In the genomic region with DNA sequence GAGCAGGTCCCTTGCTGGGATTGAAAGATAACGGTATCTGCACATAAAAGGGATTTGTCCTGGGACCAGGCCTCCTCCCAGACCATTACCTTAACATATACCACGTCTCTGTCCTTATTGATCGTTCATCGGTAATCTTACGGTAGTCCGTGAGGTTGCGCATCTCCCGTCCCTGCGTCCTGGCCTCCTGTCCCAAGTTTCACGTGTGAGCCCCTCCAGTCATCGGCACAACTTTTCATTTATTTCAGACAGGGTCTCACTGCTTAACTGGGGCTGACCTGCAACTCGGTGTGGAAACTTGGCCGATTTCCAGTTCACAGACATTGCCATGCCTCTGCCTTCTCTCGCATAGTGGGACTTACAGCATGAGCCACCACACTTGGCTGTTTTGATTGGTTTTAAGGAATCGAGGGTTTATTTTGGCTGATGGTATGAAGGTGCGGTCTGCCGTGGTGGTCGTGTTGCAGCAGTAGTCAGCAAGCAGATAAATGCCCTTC, we compare ENCODE assay signal across 8 mouse cellular contexts. TPM values are rescaled to one million over a fixed set of nuclear protein-coding genes. Genes with fewer than 3 reads are reported as not detected.
A peak's percentile ranks its signal among the peaks of the same experiment; 100 is the strongest.
DNase-seq lines count a peak whose midpoint lies in the region; ATAC-seq and TF ChIP-seq lines count a peak whose summit lies in the region.

No protein-coding gene starts in this region.

- H3K79me2 ChIP-seq in CH12.LX (replicated peaks; ENCODE audit: control insufficient read depth, extremely low read depth, insufficient read depth, poor library complexity, severe bottlenecking) = peaks cover 47% of the 10 kb centered on the region

- dilution Hi-C loops in CH12.LX (cut with MboI; ENCODE audit: extremely low pct_ligation_motif_present, extremely low pct_unique_long_range_greater_than_20kb, low sequenced_read_pairs) = no loop called here

- no peak for DNase-seq in heart, postnatal 36 days
- DNase-seq in CH12.LX (ENCODE audit: extremely low read depth) = no peak
- no peak for DNase-seq in liver, postnatal 0 days
- DNase-seq in layer of hippocampus, adult 18-20 months (ENCODE audit: low spot score in 2 of 2) = no peak
- no peak for DNase-seq in urinary bladder, postnatal 25 days (ENCODE audit: low spot score)
- DNase-seq in frontal cortex, adult 2 months (ENCODE audit: extremely low spot score in 1 of 2, low spot score in 1 of 2) = no peak

- TF ChIP-seq CTCF in CH12.LX (conservative IDR thresholded peaks at IDR 0.05 in 1 of 2, IDR thresholded peaks at IDR 0.05 in 1 of 2; ENCODE audit: low read depth in 2 of 2, low read length in 2 of 2) = no peak
- no peak for TF ChIP-seq CTCF in liver, postnatal 0 days (IDR thresholded peaks at IDR 0.05; ENCODE audit: low read depth)

- peaks cover 20% of the 10 kb centered on the region for H3K4me1 ChIP-seq in heart, embryonic 11.5 days (ENCODE audit: control insufficient read depth, insufficient read depth, low read length)
- peaks cover 10 to 33% of the 10 kb centered on the region in 2 experiments for H3K4me1 ChIP-seq in CH12.LX (ENCODE audit: control insufficient read depth in 1 of 2, insufficient read depth in 2 of 2)
- H3K4me1 ChIP-seq in forebrain, embryonic 12.5 days = peaks cover 33% of the 10 kb centered on the region
- H3K4me1 ChIP-seq in liver, postnatal 0 days (ENCODE audit: insufficient read depth) = peaks cover 22% of the 10 kb centered on the region

- no peaks in the 10 kb centered on the region for H3K9me3 ChIP-seq in heart, embryonic 11.5 days (replicated peaks; ENCODE audit: control insufficient read depth, low read length)
- no peaks in the 10 kb centered on the region for H3K9me3 ChIP-seq in CH12.LX (replicated peaks; ENCODE audit: low read length)
- H3K9me3 ChIP-seq in forebrain, embryonic 12.5 days = no peaks in the 10 kb centered on the region
- no peaks in the 10 kb centered on the region for H3K9me3 ChIP-seq in liver, postnatal 0 days (ENCODE audit: low read length)

- intact Hi-C loops in heart, postnatal 36 days (cut with DNase I) = no loop called here

- H3K4me2 ChIP-seq in heart, embryonic 11.5 days = peak overlapping the region; percentile 96
- peak overlapping the region; percentile 73 for H3K4me2 ChIP-seq in CH12.LX (ENCODE audit: insufficient read depth, low read depth, poor library complexity, severe bottlenecking)
- H3K4me2 ChIP-seq in forebrain, embryonic 12.5 days = peak overlapping the region; percentile 89
- H3K4me2 ChIP-seq in liver, postnatal 0 days (ENCODE audit: low read depth, low read length) = peak overlapping the region; percentile 93

- in situ Hi-C loops in CH12.LX (cut with MboI; ENCODE audit: low pct_ligation_motif_present, low pct_unique_long_range_greater_than_20kb, low sequenced_read_pairs) = loop anchor here (5.0 kb wide), 1 partner anchor 37 kb away; no protein-coding TSS in a partner anchor

- ATAC-seq in heart, embryonic 11.5 days (replicated peaks; ENCODE audit: insufficient number of reproducible peaks, low FRiP score, low TSS enrichment) = no peak
- ATAC-seq in forebrain, embryonic 12.5 days (ENCODE audit: low FRiP score) = no peak
- no peak for ATAC-seq in liver, postnatal 0 days

- no peak for TF ChIP-seq POLR2A in CH12.LX (IDR thresholded peaks at IDR 0.05; ENCODE audit: low read depth, low read length)

- TF ChIP-seq RAD21 in CH12.LX (IDR thresholded peaks at IDR 0.05; ENCODE audit: low read depth, low read length) = no peak

- no peak for TF ChIP-seq EP300 in CH12.LX (IDR thresholded peaks at IDR 0.05; ENCODE audit: low read length)
- no peak for TF ChIP-seq EP300 in liver, postnatal 0 days (IDR thresholded peaks at IDR 0.05; ENCODE audit: low read depth)

- no peaks in the 10 kb centered on the region for H3K27me3 ChIP-seq in heart, embryonic 11.5 days (ENCODE audit: control insufficient read depth, insufficient read depth, low read length)
- no peaks in the 10 kb centered on the region for H3K27me3 ChIP-seq in CH12.LX (replicated peaks)
- no peaks in the 10 kb centered on the region for H3K27me3 ChIP-seq in forebrain, embryonic 12.5 days
- H3K27me3 ChIP-seq in liver, postnatal 0 days (ENCODE audit: insufficient read depth, low read length) = no peaks in the 10 kb centered on the region

- H3K4me3 ChIP-seq in heart, embryonic 11.5 days (ENCODE audit: low read depth, low read length) = peak overlapping the region; percentile 90
- H3K4me3 ChIP-seq in CH12.LX (replicated peaks in 1 of 3; ENCODE audit: low read depth in 2 of 3, low read length in 2 of 3, poor library complexity in 1 of 3) = peak overlapping the region; percentile 68 to 94 (median 87)
- H3K4me3 ChIP-seq in forebrain, embryonic 12.5 days (replicated peaks) = peak overlapping the region; percentile 96
- peak overlapping the region; percentile 86 for H3K4me3 ChIP-seq in liver, postnatal 0 days (ENCODE audit: low read depth, low read length)

- WGBS in heart, embryonic 11.5 days (ENCODE audit: insufficient replicate concordance) = 2% methylated on average over 18 of the region's 18 CpGs
- 2% methylated on average over 18 of the region's 18 CpGs for WGBS in forebrain, embryonic 12.5 days
- 2% methylated on average over 18 of the region's 18 CpGs for WGBS in liver, postnatal 0 days (ENCODE audit: insufficient replicate concordance)

- peaks cover 36% of the 10 kb centered on the region for H3K36me3 ChIP-seq in heart, embryonic 11.5 days (ENCODE audit: control insufficient read depth, insufficient read depth, low read length)
- H3K36me3 ChIP-seq in CH12.LX (replicated peaks in 1 of 2; ENCODE audit: control insufficient read depth in 1 of 2, insufficient read depth in 1 of 2, low read length in 1 of 2) = peaks cover 54 to 68% of the 10 kb centered on the region in 2 experiments
- H3K36me3 ChIP-seq in forebrain, embryonic 12.5 days (replicated peaks) = peaks cover 66% of the 10 kb centered on the region
- peaks cover 59% of the 10 kb centered on the region for H3K36me3 ChIP-seq in liver, postnatal 0 days (replicated peaks; ENCODE audit: insufficient read depth, low read length)

- H3K9ac ChIP-seq in heart, embryonic 11.5 days (ENCODE audit: low read depth, low read length) = peak overlapping the region; percentile 98
- H3K9ac ChIP-seq in CH12.LX (ENCODE audit: insufficient read depth, low read depth) = peak overlapping the region; percentile 99
- peak overlapping the region; percentile 98 for H3K9ac ChIP-seq in forebrain, embryonic 12.5 days
- peak overlapping the region; percentile 91 for H3K9ac ChIP-seq in liver, postnatal 0 days (replicated peaks)

- H3K27ac ChIP-seq in heart, embryonic 11.5 days (ENCODE audit: low read depth, low read length) = peak overlapping the region; percentile 95
- peak overlapping the region; percentile 91 for H3K27ac ChIP-seq in CH12.LX (ENCODE audit: insufficient read depth, low read depth)
- peak overlapping the region; percentile 97 for H3K27ac ChIP-seq in forebrain, embryonic 12.5 days
- peak overlapping the region; percentile 96 for H3K27ac ChIP-seq in liver, postnatal 0 days (ENCODE audit: low read depth)

RNA-seq across cellular contexts. Expression of gene Plekhj1, which starts 0.7 kb away (rescaled TPM):
- 89.0 and 97.7 TPM in 2 replicates for polyA plus RNA-seq in heart, embryonic 11.5 days (2014; fragmentation: Nextera tagmentation; extraction: Ambion mirVana)
- total RNA-seq in heart, postnatal 36 days (2021) = 10 to 100 TPM; 29.3 to 31.3 TPM
- 63.8 and 81.8 TPM in 2 replicates for total RNA-seq in CH12.LX (2012; rRNA removed)
- total RNA-seq in CH12.LX (2014; rRNA removed) = 51.5 and 63.4 TPM in 2 replicates
- polyA plus RNA-seq in CH12.LX (2012; ENCODE audit: insufficient read length, low read depth) = 119 and 123 TPM in 2 replicates
- 152 and 156 TPM in 2 replicates for polyA plus RNA-seq in forebrain, embryonic 12.5 days (2016; fragmentation: Nextera tagmentation; extraction: Ambion mirVana)
- polyA plus RNA-seq in liver, postnatal 0 days (2015; fragmentation: Nextera tagmentation; extraction: Ambion mirVana) = 42.0 and 43.7 TPM in 2 replicates
- 10 to 100 TPM; 63.3 to 71.2 TPM for total RNA-seq in layer of hippocampus, adult 18-20 months (2021)
- polyA plus RNA-seq in frontal cortex, adult 2 months (2012; rRNA removed) = 65.6 and 65.9 TPM in 2 replicates

RNA-seq across cellular contexts. Expression of gene Sf3a2, which starts 1.1 kb away (rescaled TPM):
- 68.6 and 68.7 TPM in 2 replicates for polyA plus RNA-seq in heart, embryonic 11.5 days (2014; fragmentation: Nextera tagmentation; extraction: Ambion mirVana)
- 10 to 100 TPM; 29.5 to 29.7 TPM for total RNA-seq in heart, postnatal 36 days (2021)
- total RNA-seq in CH12.LX (2012; rRNA removed) (29.0 and 36.5 TPM in 2 replicates), CH12.LX (2014; rRNA removed) (7.8 and 12.4 TPM in 2 replicates)
- polyA plus RNA-seq in CH12.LX (2012; ENCODE audit: insufficient read length, low read depth) = 136 and 153 TPM in 2 replicates
- 77.1 and 89.4 TPM in 2 replicates for polyA plus RNA-seq in forebrain, embryonic 12.5 days (2016; fragmentation: Nextera tagmentation; extraction: Ambion mirVana)
- polyA plus RNA-seq in liver, postnatal 0 days (2015; fragmentation: Nextera tagmentation; extraction: Ambion mirVana) = 20.9 and 22.2 TPM in 2 replicates
- 10 to 100 TPM; 52.3 to 57.3 TPM for total RNA-seq in layer of hippocampus, adult 18-20 months (2021)
- polyA plus RNA-seq in frontal cortex, adult 2 months (2012; rRNA removed) = 42.2 and 50.7 TPM in 2 replicates

RNA-seq across cellular contexts. Expression of gene Amh, which starts 5.9 kb away (rescaled TPM):
- polyA plus RNA-seq in heart, embryonic 11.5 days (2014; fragmentation: Nextera tagmentation; extraction: Ambion mirVana) = 0.11 TPM in 1 of 2 replicates, not detected in the other
- under 1 TPM; 0.22 to 0.53 TPM for total RNA-seq in heart, postnatal 36 days (2021)
- total RNA-seq in CH12.LX (2012; rRNA removed) (0.59 and 0.71 TPM in 2 replicates), CH12.LX (2014; rRNA removed) (0.43 TPM in 1 of 2 replicates, not detected in the other)
- 0.78 and 1.1 TPM in 2 replicates for polyA plus RNA-seq in CH12.LX (2012; ENCODE audit: insufficient read length, low read depth)
- 0.15 TPM in 1 of 2 replicates, not detected in the other for polyA plus RNA-seq in forebrain, embryonic 12.5 days (2016; fragmentation: Nextera tagmentation; extraction: Ambion mirVana)
- 0.06 TPM in 1 of 2 replicates, not detected in the other for polyA plus RNA-seq in liver, postnatal 0 days (2015; fragmentation: Nextera tagmentation; extraction: Ambion mirVana)
- total RNA-seq in layer of hippocampus, adult 18-20 months (2021) = 1 to 10 TPM; 3.3 to 3.6 TPM
- 2.6 and 3.8 TPM in 2 replicates for polyA plus RNA-seq in frontal cortex, adult 2 months (2012; rRNA removed)

RNA-seq across cellular contexts. Expression of gene Jsrp1, which starts 14.2 kb away (rescaled TPM):
- polyA plus RNA-seq in heart, embryonic 11.5 days (2014; fragmentation: Nextera tagmentation; extraction: Ambion mirVana) = 8.0 and 10.0 TPM in 2 replicates
- total RNA-seq in heart, postnatal 36 days (2021) = under 1 TPM in 1 of 2 experiments, not detected in 1; 0.46 TPM
- total RNA-seq in CH12.LX (2012; rRNA removed) = 0.34 and 0.72 TPM in 2 replicates
- 0.30 and 0.35 TPM in 2 replicates for total RNA-seq in CH12.LX (2014; rRNA removed)
- 0.95 and 1.1 TPM in 2 replicates for polyA plus RNA-seq in CH12.LX (2012; ENCODE audit: insufficient read length, low read depth)
- 0.27 and 0.36 TPM in 2 replicates for polyA plus RNA-seq in forebrain, embryonic 12.5 days (2016; fragmentation: Nextera tagmentation; extraction: Ambion mirVana)
- polyA plus RNA-seq in liver, postnatal 0 days (2015; fragmentation: Nextera tagmentation; extraction: Ambion mirVana) = 1.6 TPM in 1 of 2 replicates, not detected in the other
- 1 to 10 TPM; 2.2 to 3.0 TPM for total RNA-seq in layer of hippocampus, adult 18-20 months (2021)
- 5.7 and 6.2 TPM in 2 replicates for polyA plus RNA-seq in frontal cortex, adult 2 months (2012; rRNA removed)

RNA-seq across cellular contexts. Expression of gene Oaz1, which starts 27.3 kb away (rescaled TPM):
- polyA plus RNA-seq in heart, embryonic 11.5 days (2014; fragmentation: Nextera tagmentation; extraction: Ambion mirVana) = 1,894 and 1,935 TPM in 2 replicates
- total RNA-seq in heart, postnatal 36 days (2021) = 100 to 1,000 TPM; 850 to 884 TPM
- total RNA-seq in CH12.LX (2012; rRNA removed) (899 and 966 TPM in 2 replicates), CH12.LX (2014; rRNA removed) (792 and 1,081 TPM in 2 replicates)
- 646 and 664 TPM in 2 replicates for polyA plus RNA-seq in CH12.LX (2012; ENCODE audit: insufficient read length, low read depth)
- 1,463 and 1,490 TPM in 2 replicates for polyA plus RNA-seq in forebrain, embryonic 12.5 days (2016; fragmentation: Nextera tagmentation; extraction: Ambion mirVana)
- polyA plus RNA-seq in liver, postnatal 0 days (2015; fragmentation: Nextera tagmentation; extraction: Ambion mirVana) = 1,017 and 1,029 TPM in 2 replicates
- total RNA-seq in layer of hippocampus, adult 18-20 months (2021) = 100 to 1,000 TPM; 518 to 519 TPM
- polyA plus RNA-seq in frontal cortex, adult 2 months (2012; rRNA removed) = 706 and 773 TPM in 2 replicates
